Mouse (Mus musculus) heart, adult 2 months (tissue): ENCODE measurements around the gene Slc38a1. TPM values are rescaled to one million over a fixed set of nuclear protein-coding genes. Genes with fewer than 3 reads are reported as not detected.
"Not testable (repeated sequence)": the region's sequence is repeated elsewhere in the genome, so short reads cannot be mapped to it uniquely, and the experiment has no call there.

ENCODE experiments used
- DNase-seq, 2 experiments: peaks; one replicate each; pipeline ENCODE4 v3.0.0; 2021
- H3K27ac ChIP-seq: fragments of 200-600 bp; 2 replicates; pipeline ENCODE4 v1.8.1; 2022
- H3K27me3 ChIP-seq: fragments of 200-500 bp; 2 replicates; pipeline ENCODE4 v1.6.1; 2012; ENCODE audit warnings: mild to moderate bottlenecking, low read length, inconsistent platforms, mixed read lengths; ENCODE audit not compliant: control insufficient read depth, insufficient read depth
- H3K36me3 ChIP-seq: fragments of 200-500 bp; 2 replicates; pipeline ENCODE4 v1.6.1; 2012; ENCODE audit warnings: low read length, inconsistent platforms; ENCODE audit not compliant: control insufficient read depth, insufficient read depth
- H3K4me1 ChIP-seq: fragments of 200-500 bp; 2 replicates; pipeline ENCODE4 v1.6.1; 2011; ENCODE audit warnings: low read length; ENCODE audit not compliant: control insufficient read depth, insufficient read depth
- H3K4me3 ChIP-seq: fragments of 200-600 bp; 2 replicates; pipeline ENCODE4 v1.8.1; 2022
- H3K79me2 ChIP-seq: fragments of 200-500 bp; replicated peaks from 2 replicates; pipeline ENCODE4 v1.6.1; 2012; ENCODE audit warnings: mild to moderate bottlenecking, inconsistent platforms, low read length, moderate library complexity, mixed read lengths; ENCODE audit not compliant: control insufficient read depth, insufficient read depth
- H3K9ac ChIP-seq: fragments of 200-500 bp; 2 replicates; pipeline ENCODE4 v1.6.1; 2012; ENCODE audit warnings: low read depth, mild to moderate bottlenecking, control low read depth, inconsistent platforms, low read length, mixed read lengths
- CTCF ChIP-seq: fragments of 200-600 bp; IDR thresholded peaks from 2 replicates; pipeline ENCODE4 v1.8.1; 2022; ENCODE audit warnings: antibody characterized with exemption, mild to moderate bottlenecking, moderate library complexity
- EP300 ChIP-seq: fragments of 200-500 bp; IDR thresholded peaks from 2 replicates; pipeline ENCODE4 v1.6.1; 2011; ENCODE audit warnings: low read depth, low read length, control low read depth; ENCODE audit not compliant: insufficient read depth
- POLR2A ChIP-seq: fragments of 200-500 bp; IDR thresholded peaks from 2 replicates; pipeline ENCODE4 v1.6.1; 2011; ENCODE audit warnings: mild to moderate bottlenecking, low read depth, low read length, control low read depth; ENCODE audit not compliant: insufficient read depth
- WGBS: fragments of 180-500 bp; shearing (Covaris S2); methylation state at CpG from one replicate; pipeline ENCODE4 v1.1.7; 2018; 5-methylcytosine and 5-hydroxymethylcytosine counted together
- intact Hi-C: fragments of 180-260 bp; cut with DNase I; formaldehyde crosslinking; loops from one replicate; pipeline ENCODE4 v1.15.1; 2025
- polyA plus RNA-seq: library from polyadenylated mRNA; depleted of rRNA; stranded (reverse); fragments of >200 nt; gene quantifications from 2 replicates; pipeline ENCODE4 v1.2.3, GENCODE M21; 2012
- total RNA-seq, 2 experiments: library from RNA; stranded (reverse); gene quantifications; 2 replicates each; pipeline ENCODE4 v1.2.3; 2021

Gene Slc38a1
- total and polyA plus RNA-seq, 3 experiments: 11.8 to 12.8 (median 12.7) TPM

DNA sequence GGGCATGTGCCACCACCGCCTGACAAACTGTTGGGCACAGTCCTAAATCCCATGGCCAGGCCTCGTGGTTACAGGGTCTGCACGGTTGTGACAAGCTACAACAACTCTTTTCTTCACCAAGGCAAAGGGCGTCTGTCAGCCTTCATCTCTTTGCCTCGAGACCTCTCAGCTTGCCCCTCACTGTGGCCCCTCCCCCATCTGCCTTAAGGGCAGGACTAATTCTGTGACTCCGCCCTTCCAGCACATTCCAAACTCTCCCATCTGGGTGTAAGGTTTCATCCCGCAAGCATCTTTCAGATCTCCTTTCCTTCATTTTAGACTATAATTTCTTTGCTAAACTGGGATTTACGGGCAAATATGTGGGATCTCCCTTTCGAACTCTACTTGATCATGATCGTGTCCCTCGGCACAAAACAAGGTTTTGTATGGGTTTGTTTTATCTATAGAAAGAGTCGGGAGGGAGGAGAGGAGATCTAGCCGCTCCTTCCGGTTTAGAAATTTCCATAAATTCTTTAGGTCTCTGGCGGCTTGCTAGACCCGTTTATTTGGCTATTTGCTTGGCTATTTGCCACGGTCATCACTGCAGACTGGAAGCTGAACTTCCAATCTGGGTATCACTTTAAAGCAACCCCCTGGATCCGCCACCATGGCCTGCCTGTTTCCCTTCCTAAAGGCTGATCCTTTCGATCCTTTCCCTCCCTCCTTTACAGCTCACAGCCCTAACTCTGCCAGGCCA, 7.9 kb downstream of the Slc38a1 start:
- no peaks in the 10 kb centered on the region for H3K79me2 ChIP-seq
- H3K27me3 ChIP-seq: no peaks in the 10 kb centered on the region
- TF ChIP-seq EP300: no peak
- TF ChIP-seq POLR2A: no peak
- TF ChIP-seq CTCF: no peak
- H3K4me3 ChIP-seq: no peak overlapping the region
- DNase-seq: no peak
- H3K27ac ChIP-seq: no peak overlapping the region
- WGBS: 72% methylated on average over 19 of the region's 19 CpGs
- H3K9ac ChIP-seq: no peak overlapping the region
- intact Hi-C loops: no loop called here
- H3K36me3 ChIP-seq: no peaks in the 10 kb centered on the region
- H3K4me1 ChIP-seq: peaks cover 1% of the 10 kb centered on the region

DNA sequence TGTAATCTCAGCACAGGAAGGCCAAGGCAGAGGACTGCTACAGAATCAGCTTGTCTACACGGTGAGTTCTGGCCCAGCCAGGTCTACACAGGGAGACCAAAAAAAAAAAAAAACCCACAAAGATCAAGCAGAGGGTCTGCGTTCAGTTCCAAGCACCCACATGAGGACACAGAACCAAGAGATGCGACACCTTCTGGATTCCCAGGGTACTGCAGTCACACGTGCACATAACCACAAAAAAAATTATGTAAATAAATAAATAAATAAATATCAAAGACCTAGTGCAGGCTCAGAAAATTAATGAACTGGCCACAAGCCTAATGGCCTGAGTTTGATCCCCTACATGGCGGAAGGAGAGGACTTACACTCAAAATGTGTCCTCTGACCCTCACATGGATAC, 10.5 kb downstream of the Slc38a1 start:
- peaks cover 1% of the 10 kb centered on the region for H3K4me1 ChIP-seq
- no peaks in the 10 kb centered on the region for H3K36me3 ChIP-seq
- TF ChIP-seq EP300 (no peak), CTCF (peak; percentile 22; the same call in 1 of the 2 replicates), POLR2A (no peak)
- no peak overlapping the region for H3K27ac ChIP-seq
- H3K4me3 ChIP-seq: no peak overlapping the region
- H3K27me3 ChIP-seq: no peaks in the 10 kb centered on the region
- no peak overlapping the region for H3K9ac ChIP-seq
- no peaks in the 10 kb centered on the region for H3K79me2 ChIP-seq
- DNase-seq: no peak
- 96% methylated on average over 5 of the region's 5 CpGs for WGBS
- intact Hi-C loops: no loop called here

DNA sequence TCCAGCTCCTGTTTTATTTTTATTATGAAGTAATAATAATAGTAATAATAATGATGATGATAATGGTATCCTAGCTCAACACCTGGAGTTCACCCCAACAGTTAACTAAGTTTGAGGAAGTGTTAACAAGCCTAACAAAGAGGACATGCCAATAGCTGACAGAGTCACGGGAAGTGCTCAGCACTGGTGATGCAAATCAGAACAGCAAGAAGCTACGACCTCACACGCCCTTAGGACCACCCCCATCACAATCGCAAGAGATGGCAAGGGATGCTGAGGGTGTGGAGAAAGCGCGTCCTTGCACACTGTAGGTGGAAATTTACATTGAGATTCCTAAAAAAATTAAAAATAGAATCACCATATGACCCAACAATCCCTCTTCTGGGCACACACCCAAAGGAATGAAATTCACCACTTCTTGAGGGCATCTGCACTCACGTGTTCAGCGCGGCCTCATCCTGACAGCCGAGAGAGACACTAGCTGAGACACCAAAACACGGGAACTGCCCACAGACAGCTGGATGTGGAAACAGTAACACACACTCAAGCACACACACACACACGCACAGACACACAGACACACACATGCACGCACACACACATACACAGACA, 11.5 kb downstream of the Slc38a1 start:
- H3K36me3 ChIP-seq: no peaks in the 10 kb centered on the region
- no peak overlapping the region for H3K27ac ChIP-seq
- WGBS: 50% methylated on average over 13 of the region's 13 CpGs
- TF ChIP-seq CTCF (no peak), POLR2A (no peak), EP300 (no peak)
- no peak overlapping the region for H3K4me3 ChIP-seq
- no peak for DNase-seq
- H3K9ac ChIP-seq: no peak overlapping the region
- intact Hi-C loops: no loop called here
- H3K4me1 ChIP-seq: peaks cover 3% of the 10 kb centered on the region
- no peaks in the 10 kb centered on the region for H3K79me2 ChIP-seq
- no peaks in the 10 kb centered on the region for H3K27me3 ChIP-seq

DNA sequence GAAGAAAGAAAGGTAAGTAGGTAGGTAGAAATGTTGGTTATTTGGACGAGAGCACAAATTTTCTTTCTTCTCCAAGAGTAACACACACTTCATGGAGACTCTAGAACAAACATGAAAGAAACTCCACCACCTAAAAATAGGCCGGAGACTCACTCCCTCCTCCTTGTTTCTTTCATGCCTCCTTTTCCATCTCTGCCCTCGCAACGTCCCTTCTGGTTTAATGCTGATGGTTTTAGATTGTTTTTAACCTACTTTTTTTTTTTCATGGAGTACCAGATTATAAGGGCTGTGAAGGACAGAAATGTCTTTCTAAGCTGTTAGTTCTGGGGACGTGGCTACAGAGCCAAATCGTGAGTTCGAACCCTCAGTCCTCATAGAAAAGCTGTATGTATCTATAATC, 14.5 kb downstream of the Slc38a1 start:
- no peak for DNase-seq
- Histone ChIP-seq H3K79me2 (no peaks in the 10 kb centered on the region), H3K4me3 (no peak overlapping the region), H3K27me3 (no peaks in the 10 kb centered on the region), H3K36me3 (no peaks in the 10 kb centered on the region), H3K27ac (no peak overlapping the region), H3K9ac (no peak overlapping the region), H3K4me1 (peaks cover 3% of the 10 kb centered on the region)
- intact Hi-C loops: no loop called here
- TF ChIP-seq POLR2A (no peak), EP300 (no peak), CTCF (no peak)
- WGBS: 89% methylated on average over 7 of the region's 7 CpGs

DNA sequence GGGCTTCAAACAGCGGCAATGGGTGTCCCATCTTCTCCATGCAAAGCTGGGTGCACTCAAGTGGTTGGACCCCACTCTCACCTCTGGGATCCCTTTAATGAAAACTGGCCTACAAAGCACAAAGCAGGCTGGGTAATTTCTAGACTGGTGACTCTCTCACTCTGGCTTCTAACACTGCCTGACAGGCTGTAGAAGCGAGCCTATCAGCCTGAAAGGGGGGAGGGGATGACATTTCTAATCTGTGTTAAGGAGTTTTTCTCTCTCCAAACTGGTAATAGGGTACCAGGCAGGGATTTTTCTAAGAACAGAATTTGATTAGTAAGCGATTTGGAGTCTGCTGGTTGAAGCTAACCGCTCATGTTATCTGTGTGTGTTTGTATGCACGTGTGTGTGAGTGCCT, 15.8 kb downstream of the Slc38a1 start:
- DNase-seq: no peak
- WGBS: 40% methylated on average over 5 of the region's 5 CpGs
- Histone ChIP-seq H3K4me3 (no peak overlapping the region), H3K79me2 (no peaks in the 10 kb centered on the region), H3K4me1 (peaks cover 3% of the 10 kb centered on the region), H3K36me3 (no peaks in the 10 kb centered on the region), H3K9ac (no peak overlapping the region), H3K27ac (no peak overlapping the region), H3K27me3 (no peaks in the 10 kb centered on the region)
- intact Hi-C loops: no loop called here
- TF ChIP-seq CTCF: no peak
- no peak for TF ChIP-seq POLR2A
- TF ChIP-seq EP300: no peak

DNA sequence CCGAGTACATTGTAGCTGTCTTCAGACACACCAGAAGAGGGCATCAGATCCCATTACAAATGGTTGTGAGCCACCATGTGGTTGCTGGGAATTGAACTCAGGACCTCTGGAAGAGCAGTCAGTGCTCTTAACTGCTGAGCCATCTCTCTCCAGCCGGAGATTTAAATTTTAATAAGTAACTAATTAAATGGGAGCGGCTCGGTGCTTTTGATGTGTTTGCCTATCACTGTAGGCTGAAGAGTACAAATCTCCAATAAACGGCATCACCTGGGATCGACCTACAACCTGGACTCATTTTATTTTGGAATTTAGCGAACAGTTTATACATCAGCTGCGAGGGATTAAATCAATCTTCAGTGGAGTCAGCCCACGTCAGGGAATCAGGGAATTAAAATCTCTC, 17.7 kb downstream of the Slc38a1 start:
- H3K36me3 ChIP-seq, DNase-seq, H3K9ac ChIP-seq, H3K27me3 ChIP-seq, H3K4me3 ChIP-seq, H3K79me2 ChIP-seq, intact Hi-C loops, H3K27ac ChIP-seq, H3K4me1 ChIP-seq: not testable (repeated sequence)
- 98% methylated on average over 9 of the region's 9 CpGs for WGBS
